Mouse (Mus musculus): ENCODE data around the gene Vmn2r31. TPM values are rescaled to one million over a fixed set of nuclear protein-coding genes. Genes with fewer than 3 reads are reported as not detected.

The Vmn2r31 gene
- polyA plus RNA-seq (2012; ENCODE audit: low replicate concordance): not detected in 2 replicates

DNA sequence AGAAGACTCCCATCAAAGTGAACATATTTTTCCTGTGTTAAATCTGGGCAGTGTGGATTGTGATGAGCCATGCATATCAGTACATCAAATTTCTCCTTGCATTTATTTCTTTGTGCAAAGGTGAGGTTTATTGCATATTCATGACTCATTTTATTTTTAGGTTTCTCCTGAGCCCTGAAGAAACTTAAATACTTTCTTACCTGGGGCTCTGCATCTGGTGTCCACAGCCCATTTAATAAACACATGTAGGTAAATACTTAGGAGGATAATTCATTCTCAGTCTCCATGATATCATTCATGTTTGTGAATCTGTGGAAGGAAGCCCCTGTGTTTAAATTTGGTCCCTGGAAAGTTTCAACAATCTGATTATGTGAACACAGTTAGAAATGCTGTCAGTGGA lies at the start of gene Vmn2r31:
TSS of gene Vmn2r31 (minus strand) at position 101 of the 400 bp plus-strand sequence.

DNA sequence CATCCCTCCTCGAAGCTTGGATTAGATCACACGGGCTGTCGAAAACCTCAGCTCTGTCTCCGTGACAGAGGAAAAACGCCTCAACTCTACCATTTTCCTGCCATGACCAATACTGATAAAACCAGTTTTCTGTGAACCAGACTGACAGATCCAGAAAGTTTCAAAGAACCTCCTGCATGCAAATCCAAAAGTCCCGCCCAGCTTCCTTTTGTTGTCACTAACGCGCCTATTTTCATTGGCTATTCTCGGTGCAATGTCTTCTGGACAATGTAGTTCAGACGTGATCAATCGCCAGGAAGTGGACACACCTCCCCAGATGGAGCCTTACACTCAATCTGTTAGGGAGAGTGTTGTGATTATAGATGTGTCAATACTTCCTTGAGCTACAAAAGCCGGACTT lies 25.1 kb downstream of the Vmn2r31 start, which contains the start of gene Gm45783:
TSS of gene Gm45783 (minus strand) at position 143 of the 400 bp plus-strand sequence.

DNA sequence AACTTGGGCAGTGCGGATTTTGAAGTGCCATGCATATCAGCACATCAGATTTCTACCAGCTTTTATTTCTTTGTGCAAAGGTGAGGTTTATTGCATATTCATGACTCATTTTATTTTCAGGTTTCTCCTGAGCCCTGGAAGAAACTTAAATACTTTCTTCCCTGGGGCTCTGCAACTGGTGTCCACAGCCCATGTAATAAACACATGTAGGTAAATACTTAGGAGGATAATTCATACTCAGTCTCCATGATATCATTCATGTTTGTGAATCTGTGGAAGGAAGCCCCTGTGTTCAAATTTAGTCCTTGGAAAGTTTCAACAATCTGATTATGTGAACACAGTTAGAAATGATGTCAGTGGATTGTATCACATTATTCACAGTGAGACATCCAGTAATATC lies 62.0 kb downstream of the Vmn2r31 start, which contains the start of gene Vmn2r30:
TSS of gene Vmn2r30 (minus strand) at position 101 of the 400 bp plus-strand sequence.

Other genes with a start within 250 kb of the Vmn2r31 start
- gene Zfp418, start 228.4 kb downstream of the Vmn2r31 start, polyA plus RNA-seq (2012; ENCODE audit: low replicate concordance): 0.66 and 0.74 TPM in 2 replicates
- 0.11 and 0.31 TPM in 2 replicates for gene Zfp772, start 189.7 kb downstream of the Vmn2r31 start, polyA plus RNA-seq (2012; ENCODE audit: low replicate concordance)
- gene Vmn2r29, start 152.4 kb downstream of the Vmn2r31 start, polyA plus RNA-seq (2012; ENCODE audit: low replicate concordance): not detected in 2 replicates
- not detected in 2 replicates for gene Gm45844, start 121.4 kb downstream of the Vmn2r31 start, polyA plus RNA-seq (2012; ENCODE audit: low replicate concordance)
- 10.6 and 13.0 TPM in 2 replicates for gene Clcn4, start 98.9 kb downstream of the Vmn2r31 start, polyA plus RNA-seq (2012; ENCODE audit: low replicate concordance)
- 0.03 TPM in 1 of 2 replicates, not detected in the other for gene Vmn2r30, start 62.1 kb downstream of the Vmn2r31 start, polyA plus RNA-seq (2012; ENCODE audit: low replicate concordance)
- not detected in 2 replicates for gene Gm45783, start 25.1 kb downstream of the Vmn2r31 start, polyA plus RNA-seq (2012; ENCODE audit: low replicate concordance)
- gene Vmn2r32, start 80.3 kb upstream of the Vmn2r31 start, polyA plus RNA-seq (2012; ENCODE audit: low replicate concordance): not detected in 2 replicates
- not detected in 2 replicates for gene Vmn2r33, start 167.1 kb upstream of the Vmn2r31 start, polyA plus RNA-seq (2012; ENCODE audit: low replicate concordance)

All from hematopoietic multipotent progenitor cell, adult 10-12 weeks (in vitro differentiated cells).